Mouse (Mus musculus) activated CD4-positive, CD25-positive, alpha-beta regulatory T cell, adult 4 months (primary cell): Measurements from ENCODE around the gene Etd. TPM values are rescaled to one million over a fixed set of nuclear protein-coding genes. Genes with fewer than 3 reads are reported as not detected.
"Not testable (repeated sequence)": the region's sequence is repeated elsewhere in the genome, so short reads cannot be mapped to it uniquely, and the experiment has no call there.

ENCODE experiments used
- ATAC-seq: one replicate; pipeline ENCODE4 v1.8.0; 2017
- polyA plus RNA-seq, 2 experiments: library from polyadenylated mRNA; unstranded; fragments of 100-300 nt; shearing (Covaris generic); gene quantifications; one replicate each; pipeline ENCODE4 v1.2.1; 2017

The Etd gene
- polyA plus RNA-seq: not detected

GRCm38 (mm10) chrX:53434618-53435017 lies at the start of gene Etd:
Gene Etd, plus strand, starts transcription at chrX:53434918.
- ATAC-seq: no peak

- no peak for ATAC-seq
Observed at GRCm38 (mm10) chrX:53386362-53386761, 48.4 kb upstream of the Etd start.

GRCm38 (mm10) chrX:53432888-53433287 lies 1.8 kb upstream of the Etd start:
- ATAC-seq: no peak

GRCm38 (mm10) chrX:53459573-53459972 lies 24.9 kb downstream of the Etd start:
- ATAC-seq: no peak

GRCm38 (mm10) chrX:53464194-53464593 lies 29.5 kb downstream of the Etd start:
- ATAC-seq: not testable (repeated sequence)

Other genes with a start within 250 kb of the Etd start
- gene Plac1, start 194.8 kb upstream of the Etd start, polyA plus RNA-seq: not detected
- gene Fam122b, start 165.1 kb upstream of the Etd start, polyA plus RNA-seq: 1 to 10 TPM; 3.1 to 4.6 TPM
- gene Fam122c, start 161.5 kb upstream of the Etd start, polyA plus RNA-seq: not detected
- 10 to 100 TPM; 19.6 to 26.6 TPM for gene Mospd1, start 64.4 kb upstream of the Etd start, polyA plus RNA-seq
- 10 to 100 TPM; 19.2 to 30.0 TPM for gene Rtl8c, start 173.1 kb downstream of the Etd start, polyA plus RNA-seq
- not detected for gene Gm14597, start 174.1 kb downstream of the Etd start, polyA plus RNA-seq
- gene Rtl8a, start 208.8 kb downstream of the Etd start, polyA plus RNA-seq: 10 to 100 TPM; 18.9 to 19.7 TPM
- 10 to 100 TPM; 10.8 to 11.9 TPM for gene Rtl8b, start 235.5 kb downstream of the Etd start, polyA plus RNA-seq